Mouse (Mus musculus): ENCODE measurements around the gene Cpsf6.

Gene Cpsf6

GRCm38 (mm10) chr10:117384386-117385085, 4.7 kb upstream of the Cpsf6 start:
- DNase-seq, result no peak

GRCm38 (mm10) chr10:117383941-117384340, 4.1 kb upstream of the Cpsf6 start:
- DNase-seq, result no peak

DNA sequence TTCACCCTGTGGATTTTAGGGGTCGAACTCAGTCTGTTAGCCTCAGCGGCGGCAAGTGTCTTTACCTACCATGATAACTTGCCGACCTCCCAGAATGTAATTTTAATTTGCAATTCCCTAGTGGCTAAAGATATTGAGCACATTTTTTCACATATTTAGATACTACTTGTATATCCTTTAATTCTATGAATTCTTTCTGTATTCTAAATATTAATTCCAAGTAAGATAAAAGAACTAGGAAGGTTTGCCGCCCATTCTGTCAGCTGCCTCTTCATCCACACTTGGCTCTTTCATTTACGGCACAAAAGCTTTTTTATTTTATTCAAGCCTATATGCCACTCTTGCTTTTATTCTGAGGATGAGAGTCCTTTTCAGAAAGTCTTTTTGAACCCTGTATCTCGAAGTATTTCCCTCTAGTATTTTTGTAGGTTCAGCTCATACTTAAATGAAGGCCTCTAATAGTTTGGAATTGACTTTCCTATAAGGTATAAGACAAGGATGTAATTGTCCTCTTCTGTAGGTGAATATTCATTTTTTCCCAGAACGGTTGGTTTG, 3.3 kb upstream of the Cpsf6 start:
- no peak for DNase-seq

- no peak for DNase-seq
Observed at GRCm38 (mm10) chr10:117382146-117382545, 2.3 kb upstream of the Cpsf6 start.

DNA sequence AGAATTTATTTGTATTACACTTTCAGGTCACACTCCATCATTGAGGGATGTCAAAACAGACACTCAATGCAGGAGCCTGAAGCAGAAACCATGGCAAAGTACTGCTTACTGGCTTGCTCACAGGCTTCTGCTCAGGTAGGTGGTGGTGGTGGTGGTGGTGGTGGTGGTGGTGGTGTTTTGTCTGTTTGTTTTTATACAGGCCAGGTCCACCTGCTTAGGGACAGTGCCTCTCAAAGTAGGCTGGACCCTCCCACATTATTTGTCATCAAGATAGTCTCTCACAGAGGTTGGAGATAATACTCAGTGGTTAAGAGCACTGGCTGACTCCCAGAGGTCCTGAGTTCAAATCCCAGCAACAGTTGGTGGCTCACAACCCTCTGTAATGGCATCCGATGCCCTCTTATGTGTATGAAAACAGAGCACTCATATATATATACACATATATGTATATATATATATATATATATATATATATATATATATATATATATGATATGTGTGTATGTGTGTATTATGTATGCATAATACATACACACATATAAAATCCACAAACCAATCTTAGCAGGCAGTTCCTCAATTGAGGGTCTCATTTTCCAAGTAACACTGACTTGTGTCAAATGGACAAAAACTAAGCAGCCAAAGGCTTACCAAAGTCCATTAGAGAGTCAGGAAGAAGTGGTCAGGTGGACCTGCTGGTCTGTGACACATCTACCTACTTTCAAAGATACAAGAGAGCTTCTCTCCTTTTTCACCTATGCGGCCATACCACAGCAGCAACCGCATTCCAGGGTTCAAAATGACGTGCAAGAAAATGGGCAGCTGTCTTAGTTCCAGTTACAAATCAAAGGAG, 1.1 kb upstream of the Cpsf6 start:
- DNase-seq, result no peak

DNA sequence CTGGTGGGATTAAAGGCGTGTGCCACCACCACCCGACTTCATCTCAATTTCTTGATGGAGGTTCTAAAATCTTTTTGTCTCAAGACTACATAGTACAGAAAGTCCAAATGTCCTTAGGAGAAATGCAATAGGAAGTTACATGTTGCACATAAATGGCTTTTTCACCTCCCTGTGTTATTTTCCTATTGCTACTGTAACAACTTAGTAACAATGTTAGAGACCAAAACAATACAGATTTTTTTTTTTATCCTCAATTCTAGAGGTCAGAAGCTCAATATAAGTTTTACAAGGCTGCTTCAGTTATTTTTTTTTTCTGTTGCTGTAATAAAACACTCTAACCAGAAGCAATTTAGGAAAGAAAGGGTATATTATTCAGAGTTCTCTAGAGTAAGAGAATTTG, 374 bp downstream of the Cpsf6 start:
- DNase-seq, result no peak

DNA sequence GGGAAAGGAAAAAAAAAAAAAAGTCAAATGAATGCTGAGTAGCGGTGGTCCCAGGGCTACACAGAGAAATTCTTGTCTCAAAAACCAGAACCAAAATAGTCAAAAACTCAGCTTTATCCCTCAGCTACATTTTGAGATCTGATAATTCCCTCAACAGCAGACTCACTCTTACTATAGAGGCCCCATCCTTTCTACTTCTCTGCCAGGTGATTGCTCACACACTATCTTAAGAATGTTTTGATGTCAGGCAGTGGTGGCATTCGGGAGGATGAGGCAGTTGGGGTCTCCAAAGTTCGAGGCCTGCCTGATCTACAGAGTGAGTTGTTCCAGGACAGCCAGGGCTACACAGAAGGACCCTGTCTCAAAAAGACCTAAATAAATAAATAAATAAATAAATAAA, 1.2 kb downstream of the Cpsf6 start:
- no peak for DNase-seq

DNA sequence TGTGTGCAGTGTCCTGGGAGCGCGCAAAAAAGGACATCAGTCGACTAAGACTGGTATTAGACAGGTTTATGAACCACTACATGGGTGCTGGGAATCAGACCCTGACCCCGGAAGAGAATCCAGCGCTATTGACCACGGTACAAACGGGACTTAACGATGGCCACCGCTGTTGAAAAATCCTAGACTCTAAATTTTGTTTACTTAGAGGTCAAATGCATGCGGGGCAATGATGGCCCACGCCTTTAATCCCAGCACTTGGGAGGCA, 1.6 kb downstream of the Cpsf6 start:
- no peak for DNase-seq

GRCm38 (mm10) chr10:117377431-117378290, 2.2 kb downstream of the Cpsf6 start:
- no peak for DNase-seq

DNA sequence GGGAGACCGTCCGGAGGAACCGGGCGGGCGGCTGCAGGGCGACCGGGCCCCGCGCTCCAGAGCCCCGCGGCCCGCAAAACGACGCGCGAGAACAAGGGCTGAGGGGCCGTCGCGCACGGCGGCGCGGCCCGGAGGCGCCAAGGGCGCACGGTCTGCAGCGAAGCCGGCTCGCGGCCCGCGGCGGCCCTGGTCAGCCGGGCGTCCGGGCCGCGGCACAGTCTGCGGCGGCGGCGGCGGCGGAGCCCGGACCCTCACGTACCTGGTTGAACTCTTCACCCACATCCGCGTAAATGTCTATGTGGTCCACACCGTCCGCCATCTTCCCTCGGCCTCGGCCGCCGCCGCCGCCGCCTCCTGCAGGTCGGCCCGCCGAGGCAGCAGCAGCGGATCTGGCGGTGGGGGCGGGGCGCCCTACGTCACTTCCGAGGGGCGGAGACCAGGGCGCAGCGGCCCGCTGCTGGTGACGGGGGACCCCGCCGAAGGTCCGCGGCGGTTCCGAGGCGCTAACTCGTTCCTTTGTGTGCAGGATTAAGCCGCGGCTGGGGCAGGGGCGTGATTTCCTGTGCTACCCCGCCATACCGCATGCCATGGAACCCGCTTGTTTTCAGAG, 3.1 kb downstream of the Cpsf6 start:
- peak; percentile 98 to 99 for DNase-seq

DNA sequence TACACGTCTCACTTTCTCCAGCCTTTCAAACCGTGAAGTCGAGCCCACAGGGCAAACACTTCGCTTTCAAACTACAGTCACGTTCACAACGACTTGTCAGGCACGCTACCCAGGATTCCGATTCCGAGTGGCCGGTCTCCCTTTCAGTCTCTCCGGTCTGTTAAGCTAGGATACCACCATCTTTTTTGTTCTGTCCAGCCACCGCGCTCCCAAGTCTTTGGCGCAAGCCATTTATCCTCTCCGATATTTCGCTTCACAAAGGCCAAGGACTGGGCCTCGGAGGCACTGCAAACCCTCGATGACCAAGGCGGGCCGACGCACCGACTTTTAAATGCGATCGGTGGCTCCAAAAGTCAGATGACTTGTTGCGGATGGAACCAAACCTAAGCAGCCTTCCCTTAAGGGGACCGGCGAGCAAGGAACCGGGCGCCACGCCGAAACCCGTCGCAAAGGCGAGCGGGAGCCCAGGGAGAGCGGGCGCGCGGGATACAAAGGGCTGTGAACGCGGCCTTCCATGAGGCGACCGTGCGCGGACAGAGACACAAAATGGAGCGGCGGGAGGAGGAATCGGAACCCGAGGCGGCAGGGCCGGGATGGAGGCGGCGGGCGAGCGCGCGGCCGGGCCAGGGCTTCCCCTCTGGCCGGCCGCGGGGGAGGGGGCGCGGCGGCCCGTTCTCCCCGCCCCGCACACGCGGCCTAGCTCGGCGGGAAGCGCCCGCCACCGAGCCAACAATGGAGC, 3.8 kb downstream of the Cpsf6 start:
- DNase-seq, result peak; percentile 70 to 71

DNA sequence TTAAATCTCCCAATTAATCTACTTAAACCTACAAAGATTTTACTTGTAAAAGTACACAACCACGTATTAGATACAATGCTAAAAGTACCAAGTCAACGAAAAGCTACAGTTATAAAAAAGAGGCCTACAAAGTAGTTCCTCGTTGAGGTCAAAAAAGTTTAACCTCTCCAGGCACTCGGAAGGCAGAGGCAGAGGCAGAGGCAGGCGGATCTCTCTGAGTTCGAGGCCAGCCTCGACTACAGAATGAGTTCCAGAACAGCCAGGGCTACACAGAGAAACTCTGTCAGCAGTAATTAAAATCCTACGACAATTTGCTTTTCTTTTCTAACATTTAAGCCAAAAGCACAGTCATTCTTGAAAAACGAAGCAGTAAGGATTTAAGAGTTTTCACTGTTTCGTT, 4.7 kb downstream of the Cpsf6 start:
- DNase-seq, result no peak

DNA sequence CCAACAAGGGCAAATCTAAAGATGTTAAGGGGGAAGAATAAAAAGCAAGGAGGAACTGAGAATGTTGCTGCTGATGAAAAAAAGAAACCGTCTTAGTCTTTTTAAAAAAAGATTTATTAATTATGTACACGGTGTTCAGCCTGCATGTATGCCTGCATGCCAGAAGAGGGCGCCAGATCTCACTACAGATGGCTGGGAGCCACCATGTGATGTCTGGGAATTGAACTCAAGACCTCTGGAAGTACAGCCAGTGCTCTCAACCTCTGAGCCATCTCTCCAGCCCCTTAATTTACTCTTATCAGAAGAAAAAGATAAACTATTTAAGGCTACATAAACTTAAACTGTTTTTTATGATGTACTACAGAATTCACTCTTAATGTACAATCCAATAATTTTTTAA, 16.7 kb downstream of the Cpsf6 start:
- DNase-seq, result peak; percentile 64 to 78

GRCm38 (mm10) chr10:117358891-117359290, 20.9 kb downstream of the Cpsf6 start:
- no peak for DNase-seq

DNA sequence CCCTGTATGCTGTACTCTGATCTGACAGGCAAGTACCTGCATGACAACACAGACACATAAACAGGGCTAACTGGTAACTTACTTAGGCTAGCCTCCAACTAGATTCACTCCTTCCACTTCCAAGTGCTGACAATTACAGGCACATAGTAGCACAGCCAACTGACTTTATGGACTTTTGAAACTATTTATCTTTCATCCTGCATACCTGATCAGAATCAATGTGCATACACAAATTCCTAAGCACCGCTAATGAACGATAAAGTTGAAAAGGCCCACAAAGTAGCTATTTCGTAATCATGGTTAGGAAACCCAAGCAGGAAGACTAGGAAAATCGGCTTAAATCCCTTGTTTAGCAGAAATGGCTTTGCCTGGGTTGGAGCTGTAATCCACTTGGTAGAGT, 36.8 kb downstream of the Cpsf6 start:
- DNase-seq, result no peak

DNA sequence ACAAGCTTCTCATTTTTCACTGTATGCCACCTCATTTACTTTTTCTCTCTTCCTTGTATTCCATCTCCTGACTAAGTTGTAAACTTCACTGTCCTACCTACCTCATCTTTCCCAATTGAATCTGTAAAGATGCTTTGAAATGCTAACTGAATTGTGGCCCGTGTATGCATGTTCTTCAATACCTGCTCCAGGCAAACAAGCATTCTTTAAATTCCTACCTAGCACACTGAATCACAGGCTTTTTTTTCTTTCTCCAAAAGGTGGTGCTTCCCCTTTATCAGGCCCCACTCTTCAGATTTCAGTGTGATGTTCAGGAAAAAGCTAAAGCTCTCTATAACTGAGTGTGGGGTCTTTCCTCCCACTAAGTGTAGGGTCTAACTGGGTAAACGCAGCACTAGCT, 37.4 kb downstream of the Cpsf6 start:
- DNase-seq, result no peak

- no peak for DNase-seq
Observed at GRCm38 (mm10) chr10:117341029-117341428, 38.8 kb downstream of the Cpsf6 start.

GRCm38 (mm10) chr10:117339241-117339640, 40.6 kb downstream of the Cpsf6 start:
- no peak for DNase-seq

DNA sequence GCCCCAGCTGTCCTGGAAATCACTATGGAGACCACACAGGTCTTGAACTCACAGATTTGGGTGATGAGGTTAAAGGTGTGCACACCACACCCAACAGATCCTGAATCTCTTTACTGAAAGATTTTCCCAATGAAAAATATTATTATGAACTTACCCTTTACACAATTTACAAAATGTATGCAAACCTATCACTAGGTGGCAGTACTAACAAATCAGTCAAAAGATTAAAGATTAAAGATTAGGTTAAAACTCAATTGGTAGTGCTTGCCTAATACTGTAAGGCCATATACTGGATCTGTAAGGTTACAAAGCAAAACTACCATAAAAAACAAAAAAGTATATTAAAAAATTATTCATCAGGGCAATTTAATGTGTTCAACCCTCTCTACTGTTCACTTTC, 41.9 kb downstream of the Cpsf6 start:
- no peak for DNase-seq

DNA sequence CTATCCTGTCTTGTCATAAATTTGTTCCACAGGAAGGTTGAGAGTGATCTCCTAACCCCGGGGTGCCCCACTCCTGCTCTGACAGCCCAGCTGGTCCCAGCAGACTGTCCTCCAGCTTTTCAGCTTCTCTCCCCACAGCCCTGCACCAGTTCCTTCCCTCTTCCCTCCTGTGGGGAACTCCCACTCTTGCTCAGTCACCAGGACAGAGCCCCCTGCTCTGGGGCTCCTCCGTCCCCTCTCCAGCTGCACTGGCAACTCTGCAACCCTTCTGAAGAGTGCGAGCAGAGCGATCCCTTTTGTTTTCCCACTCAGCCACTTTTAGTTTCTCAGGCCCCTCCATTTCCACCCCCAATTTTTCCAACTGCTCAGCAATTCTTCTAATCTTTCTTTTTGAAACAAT, 44.2 kb downstream of the Cpsf6 start:
- DNase-seq, result no peak

GRCm38 (mm10) chr10:117330521-117330920, 49.3 kb downstream of the Cpsf6 start:
- no peak for DNase-seq

- no peak for DNase-seq
Observed at GRCm38 (mm10) chr10:117323782-117324181, 56.0 kb downstream of the Cpsf6 start.

Measured in cerebellum, postnatal 25 days (tissue).